Mouse (Mus musculus) limb, embryonic 10.5 days (tissue): Measurements from ENCODE around the gene Nlrc4. TPM values are rescaled to one million over a fixed set of nuclear protein-coding genes. Genes with fewer than 3 reads are reported as not detected.

Experiments
- DNase-seq: peaks from one replicate; pipeline ENCODE4 v3.0.0-alpha.2; 2017; ENCODE audit warnings: low spot score
- H3K27ac ChIP-seq: fragments of 300-500 bp; sonication (generic); 2 replicates; pipeline ENCODE4 v1.5.1; 2016; ENCODE audit warnings: mild to moderate bottlenecking
- H3K27me3 ChIP-seq: fragments of 300-500 bp; sonication (generic); 2 replicates; pipeline ENCODE4 v1.6.1; 2016; ENCODE audit warnings: low read depth, mild to moderate bottlenecking; ENCODE audit not compliant: poor library complexity, severe bottlenecking
- H3K36me3 ChIP-seq: fragments of 300-500 bp; sonication (generic); 2 replicates; pipeline ENCODE4 v1.6.1; 2016; ENCODE audit warnings: mild to moderate bottlenecking, moderate library complexity
- H3K4me1 ChIP-seq: fragments of 300-500 bp; sonication (generic); 2 replicates; pipeline ENCODE4 v1.6.1; 2016
- H3K4me3 ChIP-seq: fragments of 300-500 bp; sonication (generic); 2 replicates; pipeline ENCODE4 v1.5.1; 2016; ENCODE audit warnings: mild to moderate bottlenecking, moderate library complexity
- H3K9me3 ChIP-seq: fragments of 300-500 bp; sonication (generic); replicated peaks from 2 replicates; pipeline ENCODE4 v1.6.1; 2016; ENCODE audit warnings: mild to moderate bottlenecking
- WGBS: fragments of 180-500 bp; shearing (Covaris S2); methylation state at CpG from one replicate; pipeline ENCODE4 v1.1.7; 2016; 5-methylcytosine and 5-hydroxymethylcytosine counted together
- polyA plus RNA-seq: library from polyadenylated mRNA; unstranded; fragments of >200 nt; fragmentation: Nextera tagmentation; extraction: Ambion mirVana; gene quantifications from 2 replicates; pipeline ENCODE4 v1.2.1, GENCODE M21; 2016

Gene Nlrc4
- polyA plus RNA-seq, 1 experiment from 2014 or later = 0.19 TPM

GRCm38 (mm10) chr17:74457972-74458677 lies 817 bp downstream of the Nlrc4 start:
- whole genome bisulfite sequencing = 82% methylated on average over 10 of the region's 10 CpGs
- no peaks in the 10 kb centered on the region for H3K4me1 ChIP-seq
- H3K9me3 ChIP-seq = no peaks in the 10 kb centered on the region
- no peaks in the 10 kb centered on the region for H3K36me3 ChIP-seq
- no peak overlapping the region for H3K4me3 ChIP-seq
- no peak overlapping the region for H3K27ac ChIP-seq
- DNase-seq = no peak
- no peaks in the 10 kb centered on the region for H3K27me3 ChIP-seq

- no peak for DNase-seq
- H3K4me1 ChIP-seq = no peaks in the 10 kb centered on the region
- no peaks in the 10 kb centered on the region for H3K9me3 ChIP-seq
- no peaks in the 10 kb centered on the region for H3K36me3 ChIP-seq
- H3K4me3 ChIP-seq = no peak overlapping the region
- H3K27ac ChIP-seq = no peak overlapping the region
- no peaks in the 10 kb centered on the region for H3K27me3 ChIP-seq
- 94% methylated on average over 5 of the region's 5 CpGs for WGBS
Observed at GRCm38 (mm10) chr17:74456825-74457224, 2.1 kb downstream of the Nlrc4 start.

GRCm38 (mm10) chr17:74455426-74455825 lies 3.5 kb downstream of the Nlrc4 start:
- Histone ChIP-seq H3K36me3 (no peaks in the 10 kb centered on the region), H3K27ac (no peak overlapping the region), H3K27me3 (no peaks in the 10 kb centered on the region), H3K9me3 (no peaks in the 10 kb centered on the region), H3K4me1 (no peaks in the 10 kb centered on the region), H3K4me3 (no peak overlapping the region)
- no peak for DNase-seq
- whole genome bisulfite sequencing = 90% methylated on average over 4 of the region's 4 CpGs

GRCm38 (mm10) chr17:74454660-74455059 lies 4.3 kb downstream of the Nlrc4 start:
- no peak overlapping the region for H3K27ac ChIP-seq
- H3K4me3 ChIP-seq = no peak overlapping the region
- no peak for DNase-seq
- WGBS = 93% methylated on average over 1 of the region's 1 CpGs
- H3K36me3 ChIP-seq = no peaks in the 10 kb centered on the region
- no peaks in the 10 kb centered on the region for H3K27me3 ChIP-seq
- H3K9me3 ChIP-seq = no peaks in the 10 kb centered on the region
- H3K4me1 ChIP-seq = no peaks in the 10 kb centered on the region

- WGBS = 87% methylated on average over 3 of the region's 3 CpGs
Observed at GRCm38 (mm10) chr17:74453928-74454327, 5.0 kb downstream of the Nlrc4 start.

GRCm38 (mm10) chr17:74449776-74450175 lies 9.2 kb downstream of the Nlrc4 start:
- Histone ChIP-seq H3K4me1 (no peaks in the 10 kb centered on the region), H3K4me3 (no peak overlapping the region), H3K27me3 (no peaks in the 10 kb centered on the region), H3K9me3 (no peaks in the 10 kb centered on the region), H3K36me3 (no peaks in the 10 kb centered on the region), H3K27ac (no peak overlapping the region)
- DNase-seq = no peak
- WGBS = 91% methylated on average over 10 of the region's 10 CpGs

More at GRCm38 (mm10) chr17:74453928-74454327, 5.0 kb downstream of the Nlrc4 start:
- H3K27ac ChIP-seq = no peak overlapping the region
- H3K27me3 ChIP-seq = no peaks in the 10 kb centered on the region
- H3K4me1 ChIP-seq = no peaks in the 10 kb centered on the region
- DNase-seq = no peak
- H3K9me3 ChIP-seq = no peaks in the 10 kb centered on the region
- no peaks in the 10 kb centered on the region for H3K36me3 ChIP-seq
- no peak overlapping the region for H3K4me3 ChIP-seq

GRCm38 (mm10) chr17:74440486-74440885 lies 18.5 kb downstream of the Nlrc4 start:
- 88% methylated on average over 5 of the region's 5 CpGs for WGBS
- no peak overlapping the region for H3K4me3 ChIP-seq
- H3K27me3 ChIP-seq = no peaks in the 10 kb centered on the region
- H3K27ac ChIP-seq = no peak overlapping the region
- H3K36me3 ChIP-seq = no peaks in the 10 kb centered on the region
- no peaks in the 10 kb centered on the region for H3K9me3 ChIP-seq
- no peak for DNase-seq
- no peaks in the 10 kb centered on the region for H3K4me1 ChIP-seq

GRCm38 (mm10) chr17:74437762-74438161 lies 21.2 kb downstream of the Nlrc4 start:
- WGBS = 89% methylated on average over 9 of the region's 9 CpGs
- no peak for DNase-seq

GRCm38 (mm10) chr17:74432631-74433030 lies 26.3 kb downstream of the Nlrc4 start:
- H3K9me3 ChIP-seq = no peaks in the 10 kb centered on the region

More at GRCm38 (mm10) chr17:74437762-74438161, 21.2 kb downstream of the Nlrc4 start:
- no peaks in the 10 kb centered on the region for H3K27me3 ChIP-seq
- no peak overlapping the region for H3K27ac ChIP-seq
- no peaks in the 10 kb centered on the region for H3K36me3 ChIP-seq
- H3K4me1 ChIP-seq = no peaks in the 10 kb centered on the region
- no peaks in the 10 kb centered on the region for H3K9me3 ChIP-seq
- H3K4me3 ChIP-seq = no peak overlapping the region

GRCm38 (mm10) chr17:74431481-74431880 lies 27.5 kb downstream of the Nlrc4 start:
- H3K36me3 ChIP-seq = peaks cover 22% of the 10 kb centered on the region
- no peaks in the 10 kb centered on the region for H3K9me3 ChIP-seq
- no peak for DNase-seq
- H3K27me3 ChIP-seq = no peaks in the 10 kb centered on the region
- 71% methylated on average over 13 of the region's 13 CpGs for WGBS
- H3K4me3 ChIP-seq = no peak overlapping the region
- no peak overlapping the region for H3K27ac ChIP-seq
- H3K4me1 ChIP-seq = no peaks in the 10 kb centered on the region

More at GRCm38 (mm10) chr17:74432631-74433030, 26.3 kb downstream of the Nlrc4 start:
- no peak overlapping the region for H3K27ac ChIP-seq
- 88% methylated on average over 5 of the region's 5 CpGs for WGBS
- no peaks in the 10 kb centered on the region for H3K4me1 ChIP-seq
- DNase-seq = no peak
- no peaks in the 10 kb centered on the region for H3K27me3 ChIP-seq
- no peak overlapping the region for H3K4me3 ChIP-seq
- H3K36me3 ChIP-seq = peaks cover 10% of the 10 kb centered on the region

- Histone ChIP-seq H3K27ac (no peak overlapping the region), H3K36me3 (peaks cover 34% of the 10 kb centered on the region), H3K4me3 (no peak overlapping the region), H3K27me3 (no peaks in the 10 kb centered on the region), H3K9me3 (no peaks in the 10 kb centered on the region), H3K4me1 (no peaks in the 10 kb centered on the region)
- DNase-seq = no peak
- WGBS = 92% methylated on average over 8 of the region's 8 CpGs
Observed at GRCm38 (mm10) chr17:74430074-74430473, 28.9 kb downstream of the Nlrc4 start.

GRCm38 (mm10) chr17:74424401-74425005 lies 34.4 kb downstream of the Nlrc4 start:
- DNase-seq = no peak
- Histone ChIP-seq H3K27ac (no peak overlapping the region), H3K4me3 (no peak overlapping the region), H3K4me1 (no peaks in the 10 kb centered on the region), H3K36me3 (peaks cover 88% of the 10 kb centered on the region), H3K27me3 (no peaks in the 10 kb centered on the region), H3K9me3 (no peaks in the 10 kb centered on the region)
- 91% methylated on average over 12 of the region's 12 CpGs for WGBS

GRCm38 (mm10) chr17:74420656-74421055 lies 38.3 kb downstream of the Nlrc4 start:
- Histone ChIP-seq H3K36me3 (peaks cover 94% of the 10 kb centered on the region), H3K4me3 (no peak overlapping the region), H3K4me1 (no peaks in the 10 kb centered on the region), H3K27me3 (no peaks in the 10 kb centered on the region), H3K27ac (no peak overlapping the region), H3K9me3 (no peaks in the 10 kb centered on the region)
- no peak for DNase-seq
- WGBS = 93% methylated on average over 2 of the region's 2 CpGs
